Mouse (Mus musculus): ENCODE measurements around the gene Fbln7. TPM values are rescaled to one million over a fixed set of nuclear protein-coding genes. Genes with fewer than 3 reads are reported as not detected.

Gene Fbln7
- 0.45 and 0.54 TPM in 2 replicates for polyA plus RNA-seq (2015; fragmentation: Nextera tagmentation; extraction: Ambion mirVana)

- peak within 1 kb of the TSS; percentile 42 for H3K4me3 ChIP-seq (replicated peaks)
- 77% methylated on average over 9 of the region's 9 CpGs for WGBS (ENCODE audit: insufficient replicate concordance)
- no peaks in the 10 kb centered on the region for H3K36me3 ChIP-seq
- DNase-seq (no peak), ATAC-seq (ENCODE audit: low read depth) (no peak)
- peaks cover 36% of the 10 kb centered on the region for H3K27me3 ChIP-seq
- no peak within 1 kb of the TSS for H3K27ac ChIP-seq
- H3K4me2 ChIP-seq, result peak within 1 kb of the TSS; percentile 57
- H3K9ac ChIP-seq, result no peak within 1 kb of the TSS
- no peaks in the 10 kb centered on the region; the same call in 1 of the 2 replicates for H3K4me1 ChIP-seq (replicated peaks)
- H3K9me3 ChIP-seq (replicated peaks), result no peaks in the 10 kb centered on the region
These were observed at the start of gene Fbln7 for GRCm38 (mm10) chr2:128862636-128863035. TSS of gene Fbln7 (plus strand) at chr2:128862981.

- Histone ChIP-seq H3K9me3 (replicated peaks) (no peaks in the 10 kb centered on the region), H3K27me3 (no peaks in the 10 kb centered on the region), H3K4me3 (replicated peaks) (no peak overlapping the region), H3K9ac (no peak overlapping the region), H3K27ac (no peak overlapping the region), H3K4me1 (replicated peaks) (peaks cover 25% of the 10 kb centered on the region), H3K4me2 (no peak overlapping the region), H3K36me3 (no peaks in the 10 kb centered on the region)
- ATAC-seq (ENCODE audit: low read depth) (no peak), DNase-seq (no peak)
- WGBS (ENCODE audit: insufficient replicate concordance), result 57% methylated on average over 1 of the region's 1 CpGs
These were observed 46.5 kb upstream of the Fbln7 start for GRCm38 (mm10) chr2:128816311-128816710.

GRCm38 (mm10) chr2:128816916-128817315 is 45.9 kb upstream of the Fbln7 start:
- Histone ChIP-seq H3K36me3 (no peaks in the 10 kb centered on the region), H3K4me2 (peak overlapping the region; percentile 91), H3K9ac (peak overlapping the region; percentile 6; the same call in 1 of the 2 replicates), H3K27me3 (no peaks in the 10 kb centered on the region), H3K9me3 (replicated peaks) (no peaks in the 10 kb centered on the region), H3K4me3 (replicated peaks) (peak overlapping the region; percentile 82), H3K4me1 (replicated peaks) (peaks cover 29% of the 10 kb centered on the region), H3K27ac (no peak overlapping the region)
- WGBS (ENCODE audit: insufficient replicate concordance), result 43% methylated on average over 6 of the region's 6 CpGs
- no peak for DNase-seq
- no peak for ATAC-seq (ENCODE audit: low read depth)

GRCm38 (mm10) chr2:128817387-128817785 is 45.4 kb upstream of the Fbln7 start:
- Histone ChIP-seq H3K9me3 (replicated peaks) (no peaks in the 10 kb centered on the region), H3K27ac (peak overlapping the region; percentile 76), H3K27me3 (no peaks in the 10 kb centered on the region), H3K4me2 (peak overlapping the region; percentile 91), H3K4me3 (replicated peaks) (peak overlapping the region; percentile 82), H3K36me3 (no peaks in the 10 kb centered on the region), H3K9ac (peak overlapping the region; percentile 66), H3K4me1 (replicated peaks) (peaks cover 29% of the 10 kb centered on the region)
- DNase-seq, result no peak
- under 1% methylated on average over 7 of the region's 7 CpGs for whole genome bisulfite sequencing (ENCODE audit: insufficient replicate concordance)
- ATAC-seq (ENCODE audit: low read depth), result peak; percentile 9

- peaks cover 29% of the 10 kb centered on the region for H3K4me1 ChIP-seq (replicated peaks)
- H3K9ac ChIP-seq, result peak within 1 kb of the TSS; percentile 81
- H3K9me3 ChIP-seq (replicated peaks), result no peaks in the 10 kb centered on the region
- peak within 1 kb of the TSS; percentile 91 for H3K4me2 ChIP-seq
- DNase-seq (peak; percentile 89), ATAC-seq (ENCODE audit: low read depth) (peak; percentile 88)
- WGBS (ENCODE audit: insufficient replicate concordance), result under 1% methylated on average over 59 of the region's 59 CpGs
- peak within 1 kb of the TSS; percentile 88 for H3K27ac ChIP-seq
- H3K36me3 ChIP-seq, result no peaks in the 10 kb centered on the region
- H3K27me3 ChIP-seq, result no peaks in the 10 kb centered on the region
- H3K4me3 ChIP-seq (replicated peaks), result peak within 1 kb of the TSS; percentile 82
These were observed 44.7 kb upstream of the Fbln7 start, which contains the start of gene Tmem87b for GRCm38 (mm10) chr2:128817786-128818681. TSS of gene Tmem87b (plus strand) at chr2:128818118.

- Histone ChIP-seq H3K4me2 (peak overlapping the region; percentile 91), H3K9me3 (replicated peaks) (no peaks in the 10 kb centered on the region), H3K9ac (peak overlapping the region; percentile 81), H3K4me3 (replicated peaks) (peak overlapping the region; percentile 82), H3K27me3 (no peaks in the 10 kb centered on the region), H3K36me3 (no peaks in the 10 kb centered on the region), H3K27ac (peak overlapping the region; percentile 88), H3K4me1 (replicated peaks) (peaks cover 29% of the 10 kb centered on the region)
- WGBS (ENCODE audit: insufficient replicate concordance), result 24% methylated on average over 14 of the region's 14 CpGs
- DNase-seq, result no peak
- no peak for ATAC-seq (ENCODE audit: low read depth)
These were observed 43.7 kb upstream of the Fbln7 start for GRCm38 (mm10) chr2:128818956-128819643.

- H3K36me3 ChIP-seq, result no peaks in the 10 kb centered on the region
- H3K9me3 ChIP-seq (replicated peaks), result no peaks in the 10 kb centered on the region
- no peak overlapping the region for H3K4me3 ChIP-seq (replicated peaks)
- no peak overlapping the region for H3K4me2 ChIP-seq
- H3K27me3 ChIP-seq, result no peaks in the 10 kb centered on the region
- H3K4me1 ChIP-seq (replicated peaks), result peaks cover 29% of the 10 kb centered on the region
- DNase-seq, result no peak
- no peak for ATAC-seq (ENCODE audit: low read depth)
- no peak overlapping the region for H3K27ac ChIP-seq
- WGBS (ENCODE audit: insufficient replicate concordance), result 70% methylated on average over 2 of the region's 2 CpGs
- no peak overlapping the region for H3K9ac ChIP-seq
These were observed 42.1 kb upstream of the Fbln7 start for GRCm38 (mm10) chr2:128820631-128821030.

GRCm38 (mm10) chr2:128823893-128824292 is 38.9 kb upstream of the Fbln7 start:
- no peak overlapping the region for H3K9ac ChIP-seq
- DNase-seq, result no peak
- H3K4me2 ChIP-seq, result no peak overlapping the region
- WGBS (ENCODE audit: insufficient replicate concordance), result 76% methylated on average over 5 of the region's 5 CpGs
- ATAC-seq (ENCODE audit: low read depth), result no peak
- peaks cover 6% of the 10 kb centered on the region; the same call in 1 of the 2 replicates for H3K36me3 ChIP-seq
- no peaks in the 10 kb centered on the region for H3K9me3 ChIP-seq (replicated peaks)
- H3K27ac ChIP-seq, result no peak overlapping the region
- no peaks in the 10 kb centered on the region for H3K27me3 ChIP-seq
- H3K4me1 ChIP-seq (replicated peaks), result peaks cover 15% of the 10 kb centered on the region
- no peak overlapping the region for H3K4me3 ChIP-seq (replicated peaks)

- Histone ChIP-seq H3K9ac (no peak overlapping the region), H3K4me3 (replicated peaks) (no peak overlapping the region), H3K36me3 (peaks cover 19% of the 10 kb centered on the region), H3K4me1 (replicated peaks) (no peaks in the 10 kb centered on the region), H3K27me3 (no peaks in the 10 kb centered on the region), H3K27ac (no peak overlapping the region), H3K4me2 (no peak overlapping the region), H3K9me3 (replicated peaks) (no peaks in the 10 kb centered on the region)
- 92% methylated on average over 1 of the region's 1 CpGs for WGBS (ENCODE audit: insufficient replicate concordance)
- no peak for ATAC-seq (ENCODE audit: low read depth)
- no peak for DNase-seq
These were observed 35.0 kb upstream of the Fbln7 start for GRCm38 (mm10) chr2:128827787-128828186.

GRCm38 (mm10) chr2:128832611-128833010 is 30.2 kb upstream of the Fbln7 start:
- Histone ChIP-seq H3K4me3 (replicated peaks) (no peak overlapping the region), H3K4me1 (replicated peaks) (no peaks in the 10 kb centered on the region), H3K27ac (no peak overlapping the region), H3K4me2 (no peak overlapping the region), H3K9ac (no peak overlapping the region), H3K27me3 (no peaks in the 10 kb centered on the region), H3K9me3 (replicated peaks) (no peaks in the 10 kb centered on the region), H3K36me3 (peaks cover 53% of the 10 kb centered on the region)
- no peak for ATAC-seq (ENCODE audit: low read depth)
- 77% methylated on average over 3 of the region's 3 CpGs for WGBS (ENCODE audit: insufficient replicate concordance)
- DNase-seq, result no peak

GRCm38 (mm10) chr2:128833035-128833434 is 29.7 kb upstream of the Fbln7 start:
- Histone ChIP-seq H3K4me2 (no peak overlapping the region), H3K36me3 (peaks cover 56% of the 10 kb centered on the region), H3K27ac (no peak overlapping the region), H3K9me3 (replicated peaks) (no peaks in the 10 kb centered on the region), H3K9ac (no peak overlapping the region), H3K27me3 (no peaks in the 10 kb centered on the region), H3K4me1 (replicated peaks) (no peaks in the 10 kb centered on the region), H3K4me3 (replicated peaks) (no peak overlapping the region)
- WGBS (ENCODE audit: insufficient replicate concordance), result 83% methylated on average over 2 of the region's 2 CpGs
- ATAC-seq (ENCODE audit: low read depth), result no peak
- DNase-seq, result no peak
